Mouse (Mus musculus) gastrocnemius, postnatal 10 days (tissue): ENCODE measurements around the gene Scgb2b21. TPM values are rescaled to one million over a fixed set of nuclear protein-coding genes. Genes with fewer than 3 reads are reported as not detected.
"Not testable (repeated sequence)": the region's sequence is repeated elsewhere in the genome, so short reads cannot be mapped to it uniquely, and the experiment has no call there.

Source experiments
- DNase-seq: peaks from one replicate; pipeline ENCODE4 v3.0.0; 2021; ENCODE audit warnings: mixed read lengths
- long read RNA-seq, 2 experiments: library from polyadenylated mRNA; stranded (forward); transcript quantifications; one replicate each; pipeline ENCODE4 v2.0.0; 2021
- total RNA-seq, 2 experiments: library from RNA; stranded (reverse); gene quantifications; 2 replicates each; pipeline ENCODE4 v1.2.3; 2021

Gene Scgb2b21
- not detected for total RNA-seq
- long read RNA-seq, experiment 1 = 0 reads
- long read RNA-seq, experiment 2 = 0 reads

- DNase-seq = no peak
Observed at GRCm38 (mm10) chr7:33520358-33520757, at the start of gene Scgb2b21. Scgb2b21 (minus strand) TSS chr7:33520458.

GRCm38 (mm10) chr7:33543420-33543819 lies 23.2 kb upstream of the Scgb2b21 start:
- not testable (repeated sequence) for DNase-seq

Other genes starting within 250 kb of the Scgb2b21 start
- gene Scgb2b19, start 240.1 kb downstream of the Scgb2b21 start, total RNA-seq = not detected
- not detected for gene Scgb1b19, start 233.2 kb downstream of the Scgb2b21 start, total RNA-seq
- not detected for gene Scgb2b20, start 154.1 kb downstream of the Scgb2b21 start, total RNA-seq
- not detected for gene Scgb1b20, start 147.2 kb downstream of the Scgb2b21 start, total RNA-seq
- gene Scgb2b24, start 218.9 kb upstream of the Scgb2b21 start, total RNA-seq = not detected
- not detected for gene Scgb1b24, start 223.3 kb upstream of the Scgb2b21 start, total RNA-seq